ENCODE assay signal across 8 mouse cellular contexts in genomic region chr2:134673604-134674003, GRCm38 (mm10). TPM values are rescaled to one million over a fixed set of nuclear protein-coding genes. Genes with fewer than 3 reads are reported as not detected.
DNase-seq lines count a peak whose midpoint lies in the region; ATAC-seq and TF ChIP-seq lines count a peak whose summit lies in the region.

No protein-coding gene starts in this region.

- no peaks in the 10 kb centered on the region for H3K4me1 ChIP-seq in kidney, embryonic 16.5 days (ENCODE audit: insufficient read depth, low read length)
- H3K4me1 ChIP-seq in CH12.LX (ENCODE audit: control insufficient read depth in 1 of 2, insufficient read depth in 2 of 2): no peaks in the 10 kb centered on the region
- no peaks in the 10 kb centered on the region for H3K4me1 ChIP-seq in liver, adult 2 months (ENCODE audit: control insufficient read depth, insufficient read depth, low read length)

- no peak for TF ChIP-seq POLR2A in CH12.LX (IDR thresholded peaks at IDR 0.05; ENCODE audit: low read depth, low read length)
- TF ChIP-seq POLR2A in liver, adult 2 months (IDR thresholded peaks at IDR 0.05; ENCODE audit: extremely low read depth, insufficient read depth, low read length): no peak

- peak; percentile 68 for TF ChIP-seq RAD21 in CH12.LX (IDR thresholded peaks at IDR 0.05; ENCODE audit: low read depth, low read length)

- DNase-seq in kidney, adult 11 months: peak; percentile 16
- DNase-seq in CH12.LX (ENCODE audit: extremely low read depth): peak; percentile 69
- peak; percentile 60 for DNase-seq in adrenal gland, postnatal 14 days
- peak; percentile 66 for DNase-seq in liver, adult 2 months (ENCODE audit: extremely low read depth, low read depth, low spot score)
- peak; percentile 68 for DNase-seq in right cerebral cortex, postnatal 4 days
- no peak for DNase-seq in Muller cell, postnatal 12 days (ENCODE audit: inconsistent ontology term)

- H3K9ac ChIP-seq in kidney, embryonic 16.5 days (replicated peaks; ENCODE audit: low read length): no peak overlapping the region
- H3K9ac ChIP-seq in CH12.LX (ENCODE audit: insufficient read depth, low read depth): no peak overlapping the region
- H3K9ac ChIP-seq in liver, adult 2 months (ENCODE audit: low read depth, low read length): no peak overlapping the region

- H3K79me2 ChIP-seq in CH12.LX (replicated peaks; ENCODE audit: control insufficient read depth, extremely low read depth, insufficient read depth, poor library complexity, severe bottlenecking): no peaks in the 10 kb centered on the region
- H3K79me2 ChIP-seq in liver, adult 2 months (ENCODE audit: control insufficient read depth, insufficient read depth, low read length): no peaks in the 10 kb centered on the region

- in situ Hi-C loops in CH12.LX (cut with MboI; ENCODE audit: low pct_ligation_motif_present, low pct_unique_long_range_greater_than_20kb, low sequenced_read_pairs): loop anchor here (10.0 kb wide), 1 partner anchor 119 kb away; the partner anchor contains the start of gene Hao1

- no peak for ATAC-seq in kidney, embryonic 16.5 days (ENCODE audit: low FRiP score, low TSS enrichment)
- peak; percentile 82 for ATAC-seq in erythroblast, adult 5-6 weeks (replicated peaks; ENCODE audit: low FRiP score, poor library complexity, severe bottlenecking)

- dilution Hi-C loops in CH12.LX (cut with MboI; ENCODE audit: extremely low pct_ligation_motif_present, extremely low pct_unique_long_range_greater_than_20kb, low sequenced_read_pairs): no loop called here

- H3K4me2 ChIP-seq in kidney, embryonic 16.5 days (replicated peaks; ENCODE audit: low read depth, low read length): no peak overlapping the region
- no peak overlapping the region for H3K4me2 ChIP-seq in CH12.LX (ENCODE audit: insufficient read depth, low read depth, poor library complexity, severe bottlenecking)

- WGBS in kidney, embryonic 16.5 days: 76% methylated on average over 5 of the region's 5 CpGs
- 81% methylated on average over 5 of the region's 5 CpGs for WGBS in liver, adult 2 months

- no peak overlapping the region for H3K4me3 ChIP-seq in kidney, embryonic 16.5 days (ENCODE audit: low read length)
- H3K4me3 ChIP-seq in CH12.LX (replicated peaks in 1 of 3; ENCODE audit: low read depth in 2 of 3, low read length in 2 of 3, poor library complexity in 1 of 3): no peak overlapping the region
- H3K4me3 ChIP-seq in liver, adult 2 months (ENCODE audit: insufficient read depth, low read depth, low read length): no peak overlapping the region

- H3K27ac ChIP-seq in kidney, embryonic 16.5 days (ENCODE audit: low read length): no peak overlapping the region
- H3K27ac ChIP-seq in CH12.LX (ENCODE audit: insufficient read depth, low read depth): no peak overlapping the region
- no peak overlapping the region for H3K27ac ChIP-seq in liver, adult 2 months (replicated peaks; ENCODE audit: insufficient read depth, low read depth, low read length)

- TF ChIP-seq CTCF in CH12.LX (conservative IDR thresholded peaks at IDR 0.05 in 1 of 2, IDR thresholded peaks at IDR 0.05 in 1 of 2; ENCODE audit: low read depth in 2 of 2, low read length in 2 of 2): peak; percentile 76 to 90
- TF ChIP-seq CTCF in liver, adult 2 months (IDR thresholded peaks at IDR 0.05; ENCODE audit: low read depth, low read length): peak; percentile 65

- no peaks in the 10 kb centered on the region for H3K9me3 ChIP-seq in kidney, embryonic 16.5 days (ENCODE audit: low read length)
- H3K9me3 ChIP-seq in CH12.LX (replicated peaks; ENCODE audit: low read length): no peaks in the 10 kb centered on the region

- H3K36me3 ChIP-seq in kidney, embryonic 16.5 days (ENCODE audit: insufficient read depth, low read length): no peaks in the 10 kb centered on the region
- H3K36me3 ChIP-seq in CH12.LX (replicated peaks in 1 of 2; ENCODE audit: control insufficient read depth in 1 of 2, insufficient read depth in 1 of 2, low read length in 1 of 2): no peaks in the 10 kb centered on the region
- H3K36me3 ChIP-seq in liver, adult 2 months (ENCODE audit: control insufficient read depth, insufficient read depth, low read length): no peaks in the 10 kb centered on the region

- no peak for TF ChIP-seq EP300 in CH12.LX (IDR thresholded peaks at IDR 0.05; ENCODE audit: low read length)

- H3K27me3 ChIP-seq in kidney, embryonic 16.5 days (ENCODE audit: insufficient read depth, low read length): no peaks in the 10 kb centered on the region
- H3K27me3 ChIP-seq in CH12.LX (replicated peaks): no peaks in the 10 kb centered on the region
- H3K27me3 ChIP-seq in liver, adult 2 months (ENCODE audit: control insufficient read depth, insufficient read depth, low read length): no peaks in the 10 kb centered on the region

TF ChIP-seq in CH12.LX, 34 proteins besides CTCF, POLR2A, EP300 and RAD21:
- TF ChIP-seq MEF2A (IDR thresholded peaks at IDR 0.05; ENCODE audit: borderline replicate concordance, low read depth, low read length): no peak
- no peak for TF ChIP-seq USF2 (conservative IDR thresholded peaks at IDR 0.05; ENCODE audit: low read depth, low read length)
- TF ChIP-seq ZMIZ1 (IDR thresholded peaks at IDR 0.05; ENCODE audit: low read depth, low read length): no peak
- peak; percentile 85 for TF ChIP-seq SMC3 (IDR thresholded peaks at IDR 0.05; ENCODE audit: low read depth, low read length)
- no peak for TF ChIP-seq NRF1 (IDR thresholded peaks at IDR 0.05; ENCODE audit: low read depth, low read length)
- peak; percentile 16; the same call in 1 of the 2 replicates for TF ChIP-seq ZC3H11A (IDR thresholded peaks at IDR 0.05; ENCODE audit: low read depth, low read length)
- TF ChIP-seq POLR2AphosphoS2 (IDR thresholded peaks at IDR 0.05; ENCODE audit: low read depth, low read length): no peak
- no peak for TF ChIP-seq RCOR1 (conservative IDR thresholded peaks at IDR 0.05; ENCODE audit: low read depth, low read length)
- no peak for TF ChIP-seq ZKSCAN1 (IDR thresholded peaks at IDR 0.05; ENCODE audit: borderline replicate concordance, low read depth, low read length)
- no peak for TF ChIP-seq MXI1 (IDR thresholded peaks at IDR 0.05; ENCODE audit: low read depth, low read length)

RNA-seq across cellular contexts. Expression of gene Tmx4, which starts 29.7 kb away (rescaled TPM):
- polyA plus RNA-seq in kidney, embryonic 16.5 days (2015; fragmentation: Nextera tagmentation; extraction: Ambion mirVana): 20.4 and 21.2 TPM in 2 replicates
- 5.6 and 5.8 TPM in 2 replicates for total RNA-seq in CH12.LX (2012; rRNA removed)
- 10.4 and 12.5 TPM in 2 replicates for total RNA-seq in CH12.LX (2014; rRNA removed)
- polyA plus RNA-seq in CH12.LX (2012; ENCODE audit: insufficient read length, low read depth): 9.7 and 9.9 TPM in 2 replicates
- total RNA-seq in adrenal gland, postnatal 14 days (2021): 31.0 and 31.2 TPM in 2 replicates
- 29.7 and 43.0 TPM in 2 replicates for total RNA-seq in erythroblast, adult 5-6 weeks (2015; ENCODE audit: low replicate concordance)
- total RNA-seq in erythroblast, adult 5-6 weeks (2017; ENCODE audit: low replicate concordance): 42.9 and 54.6 TPM in 2 replicates
- total RNA-seq in liver, adult 2 months (2014; rRNA removed): 11.2 and 11.9 TPM in 2 replicates
- polyA plus RNA-seq in liver, adult 2 months (2012; rRNA removed): 3.0 and 3.1 TPM in 2 replicates
